Mouse (Mus musculus) megakaryocyte-erythroid progenitor cell, adult 5-6 weeks (primary cell): ENCODE data around the gene Ppp2r3a. TPM values are rescaled to one million over a fixed set of nuclear protein-coding genes. Genes with fewer than 3 reads are reported as not detected.

Experiments used
- ATAC-seq: replicated peaks from 2 replicates; pipeline ENCODE4 v1.8.0; 2016; ENCODE audit warnings: mild to moderate bottlenecking, inconsistent platforms; ENCODE audit not compliant: severe bottlenecking, poor library complexity, low FRiP score, low TSS enrichment
- total RNA-seq, 2 experiments: library from RNA; stranded (forward) in 1 of 2; stranded (reverse) in 1 of 2; fragments of 200-1000, 215-1000 nt in 1 of 2; fragments of >200 nt in 1 of 2; fragmentation: Nextera tagmentation in 1 of 2; gene quantifications; 2 replicates each; pipeline ENCODE4 v1.2.3; 2014 to 2017

Ppp2r3a gene
- total RNA-seq, 2 experiments from 2014 or later, result 5.4 to 11.3 TPM

DNA sequence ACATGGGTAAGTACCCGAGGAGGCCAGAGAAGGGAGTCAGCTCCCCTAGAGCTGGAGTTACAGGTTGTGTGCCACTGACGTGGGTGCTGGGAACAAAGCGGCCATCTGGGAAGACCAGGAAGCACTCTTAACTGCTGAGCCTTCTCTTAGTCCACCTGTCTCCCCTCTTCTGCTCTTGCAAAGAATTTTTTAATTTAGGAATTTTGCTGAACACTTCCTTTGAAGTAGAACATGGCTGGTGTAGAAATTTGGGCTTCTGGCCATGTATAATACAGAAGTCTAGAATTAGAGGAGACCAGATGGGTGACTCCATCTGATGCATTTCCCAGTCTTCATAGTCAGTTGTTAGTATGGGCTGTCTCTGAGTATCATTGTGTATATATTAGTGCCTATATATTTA is 167.9 kb downstream of the Ppp2r3a start:
- ATAC-seq, result no peak

DNA sequence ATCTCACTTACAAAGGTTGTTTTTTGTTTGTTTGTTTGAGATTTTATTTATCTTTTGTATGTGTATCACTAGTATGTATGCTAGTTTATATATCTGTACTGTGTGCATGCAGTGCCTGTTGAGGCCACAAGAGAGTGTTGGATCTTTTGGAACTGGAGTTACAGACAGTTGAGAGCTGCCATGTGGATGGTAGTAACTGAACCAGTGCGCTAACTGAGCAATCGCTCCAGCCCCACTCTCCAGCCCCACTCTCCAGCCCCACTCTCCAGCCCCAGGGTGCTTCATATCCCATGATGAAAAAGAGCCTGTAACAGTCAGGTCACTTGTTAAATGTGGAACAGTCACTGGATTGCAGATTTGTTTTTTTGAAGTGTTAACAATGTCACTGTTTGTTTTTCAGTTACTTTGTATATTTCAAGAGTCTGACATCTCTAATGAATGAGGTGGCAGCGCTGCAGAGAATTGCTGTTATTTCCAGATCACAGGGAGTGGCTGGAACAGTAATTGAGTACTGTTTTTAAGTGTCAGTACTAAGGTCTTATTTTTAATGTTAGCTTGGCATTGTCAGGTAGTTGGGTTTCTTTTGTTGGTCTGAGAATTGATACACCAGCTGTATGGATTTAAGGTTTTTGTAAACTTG is 171.4 kb downstream of the Ppp2r3a start:
- ATAC-seq, result peak; percentile 38; the same call in 1 of the 2 replicates

DNA sequence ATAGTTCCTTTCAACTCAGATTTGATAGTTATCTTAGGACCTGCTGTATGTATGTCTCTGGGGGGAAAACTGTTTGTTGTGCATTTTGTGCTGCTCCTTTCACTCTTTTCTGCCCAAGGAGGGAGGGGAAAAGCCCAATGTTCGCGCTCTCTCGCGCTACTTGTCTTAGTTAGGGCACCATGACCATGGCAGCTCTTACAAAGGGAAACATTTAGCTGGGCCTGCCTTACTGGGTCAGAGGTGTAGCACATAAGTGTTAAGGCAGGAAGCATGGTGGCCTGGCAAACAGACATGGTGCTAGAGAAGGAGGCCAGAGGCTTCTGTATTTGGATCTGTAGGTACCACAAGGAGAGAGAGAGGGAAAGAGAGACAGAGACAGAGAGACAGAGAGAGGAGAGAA is 173.0 kb downstream of the Ppp2r3a start:
- no peak for ATAC-seq

DNA sequence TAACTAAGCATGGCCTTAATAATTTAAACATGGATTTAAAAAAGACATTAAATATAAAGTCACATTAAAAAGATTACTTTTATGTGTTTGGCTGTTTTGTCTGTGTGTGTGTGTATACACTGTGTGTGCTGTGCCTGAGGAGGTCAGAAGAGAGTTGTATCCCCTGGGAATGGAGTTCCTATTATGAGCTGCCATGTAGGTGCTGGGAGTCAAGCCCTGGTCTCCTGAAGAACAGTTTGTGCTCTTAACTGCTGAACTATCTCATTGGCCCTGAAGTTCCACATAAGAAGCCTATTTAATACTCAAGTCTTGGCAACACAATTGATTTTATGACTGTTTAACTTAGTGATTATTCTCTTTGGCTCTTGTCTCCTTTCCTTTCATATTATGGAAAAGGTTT is 174.1 kb downstream of the Ppp2r3a start:
- ATAC-seq, result no peak

DNA sequence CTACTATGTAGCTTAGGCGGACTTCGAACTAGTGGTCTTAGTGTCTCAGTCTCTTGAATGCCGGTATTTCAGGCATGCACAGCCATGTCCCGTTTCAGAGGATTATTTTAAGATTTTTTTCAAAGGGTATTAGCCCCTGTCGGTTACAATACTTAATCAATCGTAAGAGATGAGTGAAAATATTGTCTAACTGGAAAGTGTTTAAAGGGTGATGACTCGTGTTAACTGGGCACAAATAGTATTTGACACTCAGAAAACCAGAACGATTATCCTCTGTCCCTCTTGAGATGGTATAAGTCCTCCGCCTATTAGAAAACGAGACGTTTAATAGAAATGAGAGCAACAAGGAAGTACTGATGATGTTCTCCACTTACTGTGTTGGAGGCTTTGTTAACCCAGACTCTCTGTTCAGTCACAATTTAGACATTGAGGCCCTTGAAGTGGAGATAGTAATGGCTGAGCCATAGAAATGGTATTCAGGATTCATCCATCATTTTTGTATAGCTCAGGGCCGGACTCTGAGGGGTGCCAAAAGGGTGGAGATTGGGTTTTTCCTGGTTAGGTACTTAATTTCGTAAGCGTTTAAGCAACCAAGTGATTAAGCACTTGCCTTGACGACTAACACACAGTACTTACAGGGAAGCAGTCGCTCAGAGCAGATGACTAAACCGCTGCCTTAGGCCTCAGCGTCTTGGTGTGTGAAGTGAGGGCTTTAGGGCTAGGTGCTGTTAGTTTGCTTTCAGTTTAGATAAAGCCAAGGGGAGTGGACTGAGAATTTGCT is 175.3 kb downstream of the Ppp2r3a start:
- ATAC-seq, result no peak

DNA sequence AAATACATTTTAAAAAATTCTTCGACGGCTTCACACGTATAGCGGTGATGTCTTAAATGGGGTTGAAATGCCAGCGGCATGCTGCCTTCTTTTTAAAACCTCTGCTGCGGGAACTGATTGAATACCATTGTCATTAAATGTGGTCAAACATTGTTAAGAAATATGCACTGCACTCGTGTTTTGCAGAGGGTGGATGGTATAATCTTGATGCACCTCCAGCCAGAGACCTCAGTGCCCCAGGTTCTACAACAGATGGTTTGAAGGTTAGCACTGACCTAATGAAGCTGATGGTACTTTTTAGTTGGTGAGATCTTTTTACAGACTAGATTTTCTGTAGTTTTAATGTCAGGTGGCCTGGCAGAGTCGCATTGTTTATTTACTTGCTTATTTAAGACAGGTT is 175.9 kb downstream of the Ppp2r3a start:
- ATAC-seq, result no peak

DNA sequence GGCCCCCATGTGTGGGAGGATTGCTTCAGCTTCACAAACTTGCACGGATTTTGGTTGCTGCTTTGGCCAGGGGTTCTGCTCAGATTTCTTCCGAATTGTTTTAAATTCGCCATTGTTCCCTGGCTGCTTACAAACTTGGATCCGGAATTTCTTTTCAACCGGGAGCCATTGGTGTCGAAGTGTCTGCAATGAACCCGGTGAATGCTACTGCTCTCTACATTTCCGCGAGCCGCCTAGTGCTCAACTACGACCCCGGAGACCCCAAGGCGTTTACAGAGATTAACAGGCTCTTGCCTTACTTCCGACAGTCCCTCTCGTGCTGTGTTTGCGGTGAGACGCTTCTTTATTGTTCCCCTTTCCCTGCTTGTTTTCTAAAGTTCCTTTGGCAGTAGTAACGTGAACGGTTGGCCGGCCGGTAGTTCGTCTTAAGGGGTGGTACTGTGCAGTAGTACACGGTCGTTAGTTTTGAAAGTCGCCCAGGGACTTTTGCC is 176.5 kb downstream of the Ppp2r3a start:
- ATAC-seq, result no peak

DNA sequence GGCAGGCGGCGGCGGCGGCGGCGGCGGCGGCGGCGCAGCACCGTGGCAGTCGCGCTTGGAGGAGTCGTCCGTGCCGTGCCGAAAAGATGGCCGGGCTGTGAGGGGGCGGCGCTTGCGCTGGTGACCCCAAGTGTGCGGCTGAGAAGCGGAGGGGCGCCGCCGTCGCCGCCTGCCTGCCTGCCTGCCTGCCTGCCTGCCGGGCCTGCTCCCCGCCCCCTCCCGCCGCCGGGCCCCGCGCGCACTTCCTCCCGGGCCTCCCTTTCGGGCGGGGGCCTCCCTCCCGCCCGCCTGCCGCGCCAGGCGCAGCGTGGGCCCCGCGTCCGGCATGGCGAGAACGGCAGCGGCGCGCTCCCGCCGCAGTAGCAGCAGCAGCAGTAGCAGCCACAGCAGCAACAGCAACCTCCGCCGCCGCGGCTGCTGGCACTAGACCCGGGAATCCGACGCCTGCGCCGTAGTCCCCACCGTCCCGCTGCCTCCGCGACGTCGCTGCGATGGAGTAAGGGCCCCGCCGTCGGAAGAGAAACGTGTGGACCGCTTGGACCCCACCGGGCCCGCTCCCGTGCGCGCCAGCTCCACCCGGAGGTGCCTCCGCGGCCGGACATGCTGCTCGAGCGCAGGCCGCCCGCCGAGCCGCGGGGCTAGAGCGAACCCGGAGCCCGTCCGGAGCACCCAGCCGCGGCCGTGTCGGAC is 177.1 kb downstream of the Ppp2r3a start:
- ATAC-seq, result peak; percentile 25

DNA sequence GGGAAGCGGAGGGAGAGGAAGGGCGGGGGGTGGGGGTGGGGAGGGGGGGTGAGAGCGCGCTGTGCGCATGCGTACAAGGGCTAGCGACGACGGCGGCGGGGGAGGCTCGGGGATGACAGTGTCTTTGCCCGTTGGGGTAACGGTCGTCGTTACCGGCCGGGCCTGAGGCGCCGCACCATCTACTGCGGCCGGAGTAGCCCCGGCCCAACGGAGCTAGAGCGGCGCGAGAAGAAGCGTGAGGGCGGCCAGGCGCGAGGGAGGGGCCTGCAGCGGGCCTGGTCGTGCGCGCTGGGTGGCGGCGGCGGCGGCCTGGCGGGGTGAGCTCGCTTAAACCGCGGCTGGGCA is 177.6 kb downstream of the Ppp2r3a start, which contains the start of gene Msl2:
TSS of gene Msl2 (plus strand) at position 115 of the 345 bp plus-strand sequence.
- ATAC-seq, result peak; percentile 11

DNA sequence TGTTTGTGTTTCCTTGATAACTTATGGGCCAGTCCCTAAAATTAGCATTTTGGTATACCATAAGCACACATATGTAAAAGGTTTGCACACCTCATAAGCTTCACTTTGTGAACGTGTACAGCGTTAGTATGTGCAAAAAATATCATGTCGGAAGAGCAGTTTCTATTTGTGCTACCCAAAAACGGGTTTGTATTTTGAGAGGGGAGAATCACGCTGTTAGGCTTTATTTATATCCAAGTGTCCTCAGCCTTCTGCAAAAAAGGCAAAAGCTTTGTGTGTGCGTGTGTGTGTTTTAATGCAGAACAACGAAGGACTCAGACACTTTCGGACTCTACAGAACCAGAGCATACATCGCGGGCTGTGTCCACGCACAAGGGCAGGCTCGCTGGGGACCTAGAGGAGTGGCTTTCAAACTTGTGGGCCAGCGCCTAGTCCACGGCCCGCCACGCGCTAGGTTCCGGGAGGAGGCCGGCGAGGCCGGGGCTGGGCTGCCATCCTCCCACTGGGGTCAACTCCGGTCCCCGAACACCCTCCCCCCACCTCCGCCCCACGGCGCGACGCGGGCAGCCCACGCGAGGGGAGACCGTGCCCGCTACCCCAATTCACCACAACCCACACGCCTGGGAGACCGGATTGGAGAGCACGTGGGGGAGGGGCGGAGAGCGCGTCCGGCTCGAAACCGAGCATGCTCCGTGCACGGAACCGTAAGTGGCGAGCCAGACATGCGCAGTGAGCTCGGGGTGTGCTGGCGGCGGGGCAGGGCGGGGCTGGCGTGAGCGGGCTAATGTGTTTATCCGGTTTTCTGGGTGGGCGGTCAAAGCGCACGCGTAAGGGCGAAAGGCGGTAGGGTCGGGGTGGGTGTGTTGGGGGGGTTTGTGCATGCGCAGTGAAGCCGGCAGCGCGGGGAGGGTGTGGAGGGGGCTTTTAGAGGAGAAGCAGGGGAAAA is 178.3 kb downstream of the Ppp2r3a start:
- ATAC-seq, result peak; percentile 79

DNA sequence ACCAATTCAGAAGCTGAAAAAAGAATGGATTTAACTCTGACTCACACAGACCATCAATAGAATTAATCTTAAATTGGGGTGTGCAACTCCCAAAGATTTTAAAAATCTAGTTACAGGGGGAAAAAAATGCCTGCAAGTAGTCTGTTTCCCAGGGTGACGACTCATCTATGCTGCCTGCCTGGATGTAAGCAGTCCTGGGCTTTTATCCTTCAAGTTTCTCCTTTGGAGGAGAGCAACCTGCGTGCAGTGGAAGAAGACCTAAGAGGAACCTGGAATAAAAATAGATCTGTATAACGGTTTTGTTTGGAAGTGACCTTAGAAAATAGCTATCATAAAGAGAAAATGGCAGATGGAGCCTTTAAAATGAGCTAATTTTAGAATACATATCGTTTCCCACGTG is 179.1 kb downstream of the Ppp2r3a start:
- ATAC-seq, result no peak

DNA sequence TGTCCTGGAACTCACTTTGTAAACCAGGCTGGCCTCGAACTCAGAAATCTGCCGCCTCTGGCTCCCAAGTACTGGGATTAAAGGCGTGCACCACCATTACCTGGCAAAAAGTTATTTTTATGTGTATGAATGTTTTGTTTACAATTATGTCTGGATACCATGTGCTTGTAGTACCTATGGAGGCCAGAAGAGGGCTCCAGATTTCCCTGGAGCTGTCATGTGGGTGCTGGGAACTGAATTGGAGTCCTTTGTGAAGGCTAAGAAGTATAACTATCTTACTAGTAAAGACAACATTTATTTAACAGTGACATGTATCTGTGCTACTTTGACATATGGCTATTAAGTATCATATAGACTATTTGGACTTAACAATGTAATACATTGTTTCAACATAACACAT is 181.8 kb downstream of the Ppp2r3a start:
- no peak for ATAC-seq

DNA sequence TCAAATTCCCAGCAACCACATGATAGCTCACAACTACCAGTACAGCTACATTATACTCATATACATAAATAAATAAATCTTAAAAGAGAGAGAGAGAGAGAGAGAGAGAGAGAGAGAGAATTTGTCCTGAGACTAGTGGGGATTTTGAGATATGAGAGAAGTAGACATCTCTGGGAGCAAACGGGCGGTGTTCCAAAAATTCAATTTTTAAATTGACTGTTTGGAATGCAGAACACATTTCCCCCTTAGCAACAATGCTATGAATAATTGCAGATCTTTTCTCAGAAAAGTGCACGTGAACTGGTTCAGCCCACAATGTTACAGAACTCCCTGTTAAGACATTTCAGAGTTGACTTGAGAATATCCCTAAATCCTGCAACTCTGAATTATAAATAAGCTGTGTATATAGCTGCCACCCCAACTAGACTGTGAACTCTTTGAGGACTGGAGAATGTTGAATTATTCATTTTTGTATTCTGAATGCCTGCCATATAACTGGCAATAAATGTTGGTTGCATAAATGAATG is 186.5 kb downstream of the Ppp2r3a start:
- no peak for ATAC-seq

DNA sequence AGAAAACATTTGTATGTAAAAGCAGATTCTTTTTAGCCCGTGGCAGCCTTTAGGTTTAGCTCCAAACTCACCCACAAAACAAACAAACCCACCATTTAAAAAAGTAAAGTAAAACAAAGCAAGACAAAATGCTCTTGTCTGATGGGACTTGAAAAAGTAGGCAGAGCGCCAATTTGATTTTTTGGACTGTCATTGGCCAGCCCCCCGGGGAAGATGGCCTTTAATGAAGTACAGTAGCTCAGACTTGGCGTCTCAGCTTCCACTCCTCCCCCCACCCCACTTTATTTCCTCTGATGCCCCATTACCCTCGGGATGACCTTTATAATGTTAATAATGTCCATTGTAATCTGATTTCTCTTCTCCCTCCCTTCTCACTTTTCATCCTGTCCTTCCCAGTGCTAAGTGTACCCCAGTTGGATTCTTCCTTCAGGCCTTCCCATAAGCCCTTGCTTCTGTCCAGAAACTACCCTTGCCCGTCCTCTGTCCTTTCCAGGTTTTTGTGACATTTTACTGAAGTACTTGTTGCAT is 189.3 kb downstream of the Ppp2r3a start:
- no peak for ATAC-seq

DNA sequence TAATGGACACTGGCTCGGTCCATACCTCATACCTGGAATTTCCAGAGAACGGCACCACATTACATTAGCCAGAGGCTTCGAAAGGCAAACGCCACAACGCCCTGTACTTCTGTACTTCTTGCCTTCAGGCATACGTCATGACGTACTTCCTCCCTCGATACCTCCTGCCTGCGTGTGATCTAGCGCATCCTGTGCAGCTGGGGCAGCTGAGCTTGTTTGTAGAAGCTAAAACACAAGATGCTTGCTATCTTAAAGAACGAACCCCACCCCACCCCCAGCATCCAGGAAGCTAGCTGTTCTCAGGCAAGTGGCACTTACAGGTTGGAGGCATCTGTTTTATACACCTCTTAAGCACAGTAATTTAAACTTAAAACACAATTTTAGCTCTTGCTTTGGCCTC is 190.6 kb downstream of the Ppp2r3a start:
- ATAC-seq, result peak; percentile 84

DNA sequence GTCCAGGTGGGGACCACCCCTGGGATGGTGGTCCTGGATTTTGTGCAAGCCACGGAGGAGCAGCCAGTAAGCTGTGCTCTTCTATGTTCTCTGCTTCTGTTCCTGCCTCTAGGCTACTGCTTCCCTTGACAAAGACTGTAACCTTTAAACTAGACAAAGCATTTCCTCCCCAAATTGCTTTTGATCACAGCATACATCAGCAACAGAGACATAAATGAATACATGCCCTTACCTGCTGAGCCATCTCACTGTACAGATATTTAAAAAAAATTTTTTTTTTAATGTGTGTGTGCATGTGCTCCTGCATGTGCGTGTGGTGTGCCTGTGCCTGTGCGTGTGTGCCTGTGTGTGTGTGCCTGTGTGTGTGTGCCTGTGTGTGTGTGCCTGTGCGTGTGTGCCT is 194.4 kb downstream of the Ppp2r3a start:
- no peak for ATAC-seq
